Mouse (Mus musculus) olfactory bulb, adult 2 months (tissue): Measurements from ENCODE around the gene Slit3.

Experiments used
- CTCF ChIP-seq: fragments of 200-500 bp; IDR thresholded peaks from 2 replicates; pipeline ENCODE4 v1.5.1; 2012; ENCODE audit warnings: low read depth, mild to moderate bottlenecking, low read length, moderate library complexity; ENCODE audit not compliant: insufficient read depth
- POLR2A ChIP-seq: fragments of 200-500 bp; IDR thresholded peaks from 2 replicates; pipeline ENCODE4 v1.6.1; 2012; ENCODE audit warnings: mild to moderate bottlenecking, low read depth, low read length, moderate library complexity; ENCODE audit not compliant: insufficient read depth

- TF ChIP-seq CTCF (no peak), POLR2A (no peak)
Measured at GRCm38 (mm10) chr11:35286578-35287390, 165.8 kb downstream of the Slit3 start.
